Mouse (Mus musculus): ENCODE results near the gene Mat1a.

The Mat1a gene

GRCm38 (mm10) chr14:41140686-41141085, 35.9 kb downstream of the Mat1a start:
- in situ Hi-C loops (cut with MboI, MseI), result no loop called here

- in situ Hi-C loops (cut with MboI, MseI), result no loop called here
Observed at GRCm38 (mm10) chr14:41146035-41146434, 41.2 kb downstream of the Mat1a start.

GRCm38 (mm10) chr14:41146922-41147321, 42.1 kb downstream of the Mat1a start:
- in situ Hi-C loops (cut with MboI, MseI), result no loop called here

GRCm38 (mm10) chr14:41147356-41147755, 42.5 kb downstream of the Mat1a start:
- in situ Hi-C loops (cut with MboI, MseI), result no loop called here

- in situ Hi-C loops (cut with MboI, MseI), result loop anchor here (25.0 kb wide), 1 partner anchor 761 kb away; the partner anchor contains the start of genes 1700049E17Rik1 and Gm7980
Observed at GRCm38 (mm10) chr14:41151220-41151898, 46.5 kb downstream of the Mat1a start, which contains the start of gene Mbl1. Gene Mbl1 (plus strand): TSS chr14:41151458.

GRCm38 (mm10) chr14:41160076-41160475, 55.2 kb downstream of the Mat1a start:
- in situ Hi-C loops (cut with MboI, MseI), result loop anchor here (25.0 kb wide), 1 partner anchor 752 kb away; the partner anchor contains the start of genes 1700049E17Rik1 and Gm7980

GRCm38 (mm10) chr14:41160743-41161142, 55.9 kb downstream of the Mat1a start:
- in situ Hi-C loops (cut with MboI, MseI), result loop anchor here (25.0 kb wide), 1 partner anchor 752 kb away; the partner anchor contains the start of genes 1700049E17Rik1 and Gm7980

GRCm38 (mm10) chr14:41162663-41163062, 57.8 kb downstream of the Mat1a start:
- in situ Hi-C loops (cut with MboI, MseI), result loop anchor here (25.0 kb wide), 1 partner anchor 750 kb away; the partner anchor contains the start of genes 1700049E17Rik1 and Gm7980

GRCm38 (mm10) chr14:41167278-41167677, 62.4 kb downstream of the Mat1a start:
- in situ Hi-C loops (cut with MboI, MseI), result loop anchor here (25.0 kb wide), 1 partner anchor 745 kb away; the partner anchor contains the start of genes 1700049E17Rik1 and Gm7980

- in situ Hi-C loops (cut with MboI, MseI), result loop anchor here (25.0 kb wide), 1 partner anchor 744 kb away; the partner anchor contains the start of genes 1700049E17Rik1 and Gm7980
Observed at GRCm38 (mm10) chr14:41168567-41168966, 63.7 kb downstream of the Mat1a start.

GRCm38 (mm10) chr14:41170514-41170913, 65.7 kb downstream of the Mat1a start:
- in situ Hi-C loops (cut with MboI, MseI), result loop anchor here (25.0 kb wide), 1 partner anchor 742 kb away; the partner anchor contains the start of genes 1700049E17Rik1 and Gm7980

All from regulatory T cell (primary cell).